Mouse (Mus musculus) heart, adult 8-10 months (tissue): ENCODE data around the gene Slc6a19. TPM values are rescaled to one million over a fixed set of nuclear protein-coding genes. Genes with fewer than 3 reads are reported as not detected.
"Not testable (repeated sequence)": the region's sequence is repeated elsewhere in the genome, so short reads cannot be mapped to it uniquely, and the experiment has no call there.

ENCODE experiments used
- DNase-seq: peaks from one replicate; pipeline ENCODE4 v3.0.0; 2022; ENCODE audit warnings: low spot score
- total RNA-seq, 4 experiments: library from RNA; stranded (reverse); gene quantifications; 2 replicates each; pipeline ENCODE4 v1.2.4; 2022

The Slc6a19 gene
- total RNA-seq: not detected

DNA sequence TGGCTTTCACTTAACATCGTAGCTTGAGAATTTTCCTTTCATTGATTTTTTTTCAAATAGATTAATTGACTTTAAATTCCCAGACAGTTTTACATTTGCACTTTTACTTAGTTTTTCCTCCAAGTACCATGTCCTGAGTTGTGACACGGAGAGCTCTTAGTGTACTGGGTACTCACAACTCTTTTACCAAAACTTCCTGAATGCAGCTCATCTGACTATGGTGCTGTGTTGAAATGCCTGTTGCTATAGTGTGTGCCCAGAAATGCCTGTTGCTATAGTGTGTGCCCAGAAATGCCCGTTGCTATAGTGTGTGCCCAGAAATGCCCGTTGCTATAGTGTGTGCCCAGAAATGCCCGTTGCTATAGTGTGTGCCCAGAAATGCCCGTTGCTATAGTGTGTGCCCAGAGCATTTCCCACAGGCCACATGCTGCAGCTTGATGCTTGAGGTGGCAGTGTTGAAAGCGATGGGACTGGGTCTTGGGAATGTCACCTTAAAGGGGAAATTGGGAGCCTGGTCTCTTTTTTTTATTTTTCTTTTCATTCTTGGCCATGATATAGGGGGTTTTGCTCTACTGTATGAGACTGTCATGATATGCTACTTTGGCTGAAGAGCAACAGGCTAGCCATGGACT lies at the start of gene Slc6a19:
Gene Slc6a19 (minus strand): TSS at position 172 of the 632 bp plus-strand sequence.
- DNase-seq: no peak

DNA sequence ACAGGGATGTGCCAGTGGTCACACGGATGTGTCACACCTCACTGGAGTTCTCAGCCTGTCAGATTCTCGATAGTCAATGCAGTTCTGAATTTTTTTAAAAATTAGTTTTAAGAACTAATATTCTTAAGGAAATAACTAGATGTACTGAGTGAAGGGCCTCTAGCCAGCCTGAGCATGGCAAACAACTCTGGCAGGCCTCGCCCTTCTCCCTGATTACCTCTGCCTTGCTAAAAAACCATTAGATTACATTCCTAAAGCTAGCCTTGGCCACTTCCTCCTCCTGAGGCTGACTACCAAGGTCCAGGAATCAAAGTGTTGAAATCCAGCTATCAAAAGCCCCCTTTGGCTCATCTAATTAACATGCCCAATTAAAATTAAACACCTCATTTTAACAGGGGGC lies 46.6 kb upstream of the Slc6a19 start:
- no peak for DNase-seq

DNA sequence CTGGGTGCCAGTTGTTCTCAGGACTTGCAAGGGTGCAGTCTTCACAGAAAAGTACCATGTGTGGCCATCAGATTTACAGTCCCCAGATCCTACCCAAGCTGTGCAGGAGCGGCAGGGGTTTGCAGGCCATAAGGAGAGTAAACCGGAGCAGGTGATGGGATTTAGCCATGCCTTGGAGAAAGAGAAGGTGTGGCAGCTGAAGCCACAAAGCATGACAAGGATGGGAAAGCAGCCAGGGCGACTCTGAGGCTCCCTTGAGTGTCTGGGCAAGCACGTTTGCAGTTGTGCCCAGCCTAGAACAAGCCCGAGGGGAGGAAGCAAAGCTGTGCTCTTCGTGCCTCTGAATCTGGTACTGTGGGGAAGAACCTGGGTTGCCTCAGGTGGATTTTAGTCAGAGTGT lies 45.8 kb upstream of the Slc6a19 start:
- DNase-seq: no peak

DNA sequence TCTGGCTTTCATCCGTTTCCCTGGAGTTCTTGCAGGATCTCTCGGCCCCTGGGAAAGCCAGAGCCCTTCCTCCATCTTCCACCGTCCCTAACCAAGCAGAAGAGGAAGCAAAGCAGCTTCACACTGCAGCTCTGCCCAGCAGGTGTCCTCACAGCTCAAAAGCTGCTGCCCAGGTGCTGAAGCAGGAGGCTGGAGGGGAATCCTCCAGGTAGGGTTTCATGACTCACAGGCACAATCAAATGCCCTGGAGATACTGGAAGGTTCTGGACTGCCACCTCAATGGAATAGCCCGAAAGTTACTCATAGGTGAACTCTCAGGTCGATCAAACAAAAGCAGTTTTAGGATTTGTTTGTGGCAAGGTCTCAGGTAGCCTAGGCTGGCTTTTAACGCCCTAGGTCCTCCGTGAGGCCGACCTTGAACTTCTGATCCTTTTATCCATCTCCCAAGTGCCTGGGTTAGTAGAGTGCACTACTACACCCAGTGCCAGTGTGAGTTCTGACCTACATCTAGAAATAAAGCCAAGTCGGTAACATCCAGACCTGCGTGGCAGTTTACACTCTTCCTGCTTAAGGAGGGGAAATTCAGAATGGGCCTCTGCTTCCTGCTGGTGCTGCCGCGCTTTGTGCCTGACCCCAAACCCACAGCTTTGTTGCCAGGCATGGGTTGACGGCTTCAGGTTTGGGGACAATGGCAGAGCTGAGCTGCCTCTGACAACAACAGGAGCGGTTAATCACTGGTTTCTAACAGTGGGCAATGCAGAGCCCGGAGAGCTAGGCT lies 44.2 kb upstream of the Slc6a19 start:
- DNase-seq: no peak

DNA sequence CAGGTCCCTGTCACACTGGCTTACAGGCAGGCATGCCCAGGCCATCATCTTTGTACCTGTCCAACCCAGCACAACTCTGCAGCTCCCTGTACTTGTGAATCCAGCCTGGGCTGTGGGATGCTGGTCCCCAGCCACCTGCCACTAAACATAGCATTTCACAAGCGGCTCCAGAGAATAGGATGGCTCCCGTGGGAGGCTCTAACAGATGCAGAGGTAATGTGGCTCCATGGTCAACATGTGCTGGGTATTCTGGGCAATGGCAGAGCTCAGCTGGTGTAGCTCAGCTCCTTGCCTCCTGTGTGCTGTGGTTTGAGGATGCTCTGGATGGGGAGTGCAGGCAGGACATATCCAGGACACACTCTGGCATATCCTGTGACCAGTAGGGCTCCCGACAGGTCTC lies 39.0 kb upstream of the Slc6a19 start:
- DNase-seq: no peak

DNA sequence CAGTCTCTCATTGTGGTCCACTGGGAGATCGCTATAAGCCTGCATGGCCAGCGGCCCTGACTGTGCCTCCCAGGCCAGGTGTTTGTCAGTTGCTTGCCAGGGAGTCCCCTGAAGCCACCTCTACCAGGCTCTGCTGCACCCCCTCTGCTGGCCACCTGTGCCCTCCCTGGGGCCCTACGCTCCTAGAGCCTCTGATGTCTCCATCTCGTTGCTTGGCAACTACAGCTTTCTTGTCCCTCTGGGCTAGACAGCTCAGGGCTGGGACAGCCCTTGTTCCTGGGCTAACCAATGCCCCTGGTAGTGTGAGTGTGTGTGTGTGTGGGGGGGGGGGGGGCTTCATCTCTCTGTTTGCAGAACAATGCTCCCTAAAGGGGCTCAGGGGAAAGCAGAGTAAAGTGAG lies 38.3 kb upstream of the Slc6a19 start:
- DNase-seq: no peak

DNA sequence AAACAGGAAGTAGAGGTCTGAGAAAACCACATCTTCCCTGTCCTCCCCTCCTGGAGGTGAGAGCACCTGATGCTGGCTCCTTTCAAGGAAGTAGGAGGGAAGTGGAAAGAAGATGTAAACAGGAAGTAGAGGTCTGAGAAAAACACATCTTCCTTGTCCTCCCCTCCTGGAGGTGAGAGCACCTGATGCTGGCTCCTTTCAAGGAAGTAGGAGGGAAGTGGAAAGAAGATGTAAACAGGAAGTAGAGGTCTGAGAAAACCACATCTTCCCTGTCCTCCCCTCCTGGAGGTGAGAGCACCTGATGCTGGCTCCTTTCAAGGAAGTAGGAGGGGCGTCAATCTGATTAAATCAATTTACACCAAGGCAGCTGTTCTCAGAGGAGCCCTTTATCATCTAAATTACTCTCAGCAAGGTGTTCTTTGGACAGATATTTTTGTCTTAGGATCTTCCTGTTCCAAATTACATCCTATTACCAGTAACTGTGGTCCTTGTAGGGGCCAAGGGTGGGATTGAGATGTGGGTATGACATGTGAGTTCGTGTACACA lies 35.8 kb upstream of the Slc6a19 start:
- not testable (repeated sequence) for DNase-seq

DNA sequence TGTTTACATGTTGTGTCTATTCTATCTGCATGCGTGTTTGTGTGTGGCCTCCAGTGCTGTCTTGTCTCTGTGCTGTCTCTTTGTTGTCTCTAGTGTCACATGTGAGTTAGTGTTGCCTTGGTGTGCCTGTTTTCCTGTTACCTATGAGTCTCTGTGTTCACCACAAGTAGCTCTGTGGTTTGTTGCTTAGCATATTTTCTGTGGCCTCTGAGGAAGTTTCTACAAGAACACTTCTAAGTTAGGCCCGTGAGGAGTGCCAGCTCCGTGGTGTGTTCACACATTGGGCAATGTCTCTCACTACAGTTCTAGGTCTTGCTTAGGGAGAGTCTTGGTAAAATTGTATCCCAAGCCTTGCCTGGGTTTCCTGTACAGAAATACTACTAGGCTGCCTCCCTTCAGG lies 32.3 kb upstream of the Slc6a19 start:
- no peak for DNase-seq

DNA sequence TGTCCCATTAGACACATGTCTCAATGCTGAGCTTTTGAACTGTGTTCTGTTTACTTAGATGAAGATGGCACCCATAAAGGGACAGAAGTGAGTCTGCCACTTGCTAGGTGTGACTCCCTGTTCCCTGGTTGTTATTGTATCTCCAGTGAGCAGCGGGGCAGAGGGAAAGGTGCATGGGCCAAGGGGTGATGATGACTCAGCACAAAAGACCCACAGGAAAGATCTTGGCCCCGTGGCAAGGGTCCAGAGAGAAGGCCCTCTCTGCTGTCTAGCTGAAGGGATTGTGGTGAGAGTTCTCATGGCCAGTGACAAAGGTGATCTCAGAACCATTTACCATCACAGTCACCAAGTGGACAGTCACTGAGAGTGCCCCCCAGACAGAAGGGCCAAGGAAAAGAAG lies 31.3 kb upstream of the Slc6a19 start:
- no peak for DNase-seq

DNA sequence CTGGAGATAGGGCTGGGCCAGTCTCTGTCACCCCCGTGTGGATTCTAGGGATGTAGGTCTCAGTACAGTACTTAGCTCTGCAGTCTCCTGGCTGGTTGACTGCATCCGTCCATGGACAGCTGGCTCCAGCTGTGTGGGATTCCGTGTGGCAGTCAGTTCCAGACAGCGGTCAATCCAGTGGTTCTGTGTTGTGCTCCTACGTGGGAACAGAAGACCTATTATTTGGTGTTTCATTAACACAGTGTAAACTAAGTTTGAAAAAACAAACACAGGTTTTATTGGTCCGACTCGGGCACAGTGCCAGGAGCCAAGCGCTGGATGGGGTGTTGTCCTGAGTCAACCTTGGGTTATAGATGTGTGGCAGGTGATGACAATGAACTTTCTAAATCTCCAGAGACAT lies 30.6 kb upstream of the Slc6a19 start:
- DNase-seq: no peak

DNA sequence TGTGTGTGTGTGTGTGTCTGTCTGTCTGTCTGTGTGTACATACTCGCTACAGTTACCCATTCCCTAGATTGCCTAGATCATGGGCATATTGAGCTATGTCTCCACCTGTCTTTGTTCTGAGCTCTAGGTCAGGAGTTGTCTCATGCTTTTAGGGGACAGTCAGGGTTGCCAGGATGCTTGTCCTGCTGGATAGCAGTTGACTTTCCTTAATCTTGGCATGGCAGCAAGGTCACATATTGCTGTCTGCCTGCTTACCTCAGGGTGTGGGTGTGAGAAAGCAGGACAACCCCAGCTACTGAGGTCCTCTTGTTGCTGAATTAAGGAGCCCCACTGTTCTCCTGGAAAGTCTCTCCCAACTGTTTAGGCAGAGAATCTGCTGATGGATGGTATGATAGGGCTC lies 29.7 kb upstream of the Slc6a19 start:
- DNase-seq: no peak

DNA sequence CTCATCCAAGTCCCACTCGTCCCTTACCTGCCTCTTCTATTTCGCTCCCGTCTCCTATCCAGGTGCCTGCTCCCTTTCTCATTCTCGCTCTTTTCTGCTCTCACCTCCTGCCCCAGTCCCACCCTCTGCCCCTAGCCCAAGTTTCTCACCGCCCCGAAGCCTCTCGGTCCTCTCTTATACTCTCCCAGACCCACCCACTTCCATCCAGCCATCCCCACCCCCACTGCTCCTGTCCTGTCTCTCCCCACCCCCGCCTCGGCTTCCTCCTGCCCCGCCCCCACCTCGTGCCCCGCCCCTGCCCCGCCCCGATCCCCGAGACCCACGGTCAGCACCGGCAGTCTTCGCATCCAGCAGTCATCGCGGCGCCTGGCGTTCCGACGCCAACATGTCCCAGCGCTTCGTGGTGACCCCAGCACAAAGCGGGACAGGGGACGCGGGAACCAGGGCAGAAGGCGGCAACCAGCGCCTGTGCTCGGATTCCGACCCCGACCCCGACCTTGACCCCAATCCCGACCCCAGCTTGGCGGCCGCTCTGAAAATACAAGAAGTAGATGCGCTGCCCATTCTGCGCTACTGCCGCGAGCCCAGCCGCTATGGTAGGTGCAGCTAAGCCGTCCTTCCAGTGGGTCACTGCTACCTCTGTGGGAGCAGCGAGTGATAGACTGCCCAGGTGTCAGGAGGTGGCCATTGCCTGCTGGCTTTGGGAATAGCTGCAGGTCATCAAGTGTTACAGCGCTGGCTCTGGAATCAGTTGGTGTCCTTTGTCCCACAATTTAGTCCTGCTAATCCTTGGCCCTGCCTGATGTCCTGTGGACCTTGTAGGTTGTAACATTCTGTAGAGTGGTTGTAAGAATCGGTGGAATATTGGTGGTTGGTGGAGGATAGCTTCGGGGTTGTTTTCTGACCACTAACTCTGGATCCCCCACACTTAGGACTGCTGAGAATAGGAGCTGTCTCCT lies 28.4 kb upstream of the Slc6a19 start, which contains the start of gene Slc12a7:
Gene Slc12a7 (plus strand): TSS at position 353 of the 959 bp plus-strand sequence.
- no peak for DNase-seq

DNA sequence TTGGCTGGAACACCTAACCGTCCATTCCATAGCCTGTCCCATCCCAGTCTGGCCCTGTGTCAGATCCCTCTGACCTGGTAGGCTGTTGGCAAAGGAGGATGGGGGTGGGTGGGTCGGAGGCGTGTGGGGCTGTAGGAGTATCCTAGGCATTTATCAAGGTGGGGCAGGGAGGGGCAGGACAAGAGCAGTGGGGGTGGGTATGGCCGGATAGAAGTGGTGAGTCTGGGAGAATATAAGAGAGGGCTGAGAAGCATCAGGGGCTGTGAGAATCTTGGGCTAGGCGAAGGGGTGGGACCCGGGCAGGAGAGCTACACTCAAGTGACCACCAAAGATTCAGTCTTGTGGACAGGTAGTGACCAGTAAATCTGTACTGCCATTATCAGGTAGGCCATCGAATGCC lies 27.6 kb upstream of the Slc6a19 start:
- DNase-seq: no peak

DNA sequence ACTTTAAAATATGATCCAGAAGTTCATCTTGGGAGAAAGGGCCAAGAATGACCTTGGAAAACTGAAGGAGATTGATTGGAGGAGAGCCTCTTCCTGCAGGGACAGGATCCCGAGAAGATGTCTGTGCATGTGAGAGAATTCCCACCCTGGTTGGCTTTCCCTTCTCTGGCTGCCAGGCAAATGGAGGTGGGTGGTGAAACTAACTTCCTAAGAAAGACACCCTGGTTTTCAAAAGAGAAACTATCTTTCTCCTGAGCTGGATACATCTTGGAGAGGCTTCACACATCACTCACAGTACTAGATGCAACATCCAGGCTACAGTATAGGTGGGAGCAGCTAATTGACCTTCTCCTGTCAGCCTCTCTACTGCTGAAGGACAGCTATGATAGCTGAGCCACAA lies 26.2 kb upstream of the Slc6a19 start:
- DNase-seq: no peak

DNA sequence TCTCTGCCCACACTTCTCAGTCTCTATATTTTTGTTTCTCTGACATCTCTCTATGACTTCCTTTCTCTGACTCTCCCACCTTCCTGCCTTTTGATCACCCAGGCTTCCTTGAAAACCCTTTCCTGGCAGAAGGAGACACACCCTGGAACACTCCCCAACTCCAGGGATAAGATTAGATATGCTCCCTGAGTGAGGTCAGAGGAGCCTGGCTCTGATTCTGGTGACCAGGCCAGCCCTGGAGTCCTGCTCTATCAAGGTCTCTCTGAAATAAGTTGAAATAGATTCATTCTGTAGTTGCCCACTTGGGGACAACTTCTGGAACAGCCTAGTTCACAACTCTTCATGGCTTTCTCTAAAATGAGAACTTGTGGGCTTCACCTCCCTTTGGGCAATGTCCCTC lies 24.0 kb upstream of the Slc6a19 start:
- DNase-seq: no peak

DNA sequence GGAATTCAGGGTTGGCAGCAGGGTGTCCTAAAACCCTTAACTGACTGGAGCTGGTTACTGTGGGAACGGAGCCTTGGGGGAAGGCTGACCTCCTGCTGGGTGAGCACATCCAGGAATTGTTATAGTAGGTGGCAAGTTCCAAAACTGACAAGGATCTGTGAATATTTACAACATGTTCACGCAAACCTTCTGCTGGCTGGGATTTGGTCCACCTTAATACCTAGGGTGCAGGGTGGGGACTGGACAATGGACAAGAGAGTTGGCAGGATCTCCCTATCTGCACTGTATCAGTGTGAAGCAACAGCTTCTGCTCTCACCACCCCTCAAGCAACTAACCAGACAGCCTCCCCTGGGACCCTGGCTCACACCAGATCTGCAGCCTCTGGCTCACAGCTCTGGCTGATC lies 23.0 kb upstream of the Slc6a19 start:
- peak; percentile 65 for DNase-seq

DNA sequence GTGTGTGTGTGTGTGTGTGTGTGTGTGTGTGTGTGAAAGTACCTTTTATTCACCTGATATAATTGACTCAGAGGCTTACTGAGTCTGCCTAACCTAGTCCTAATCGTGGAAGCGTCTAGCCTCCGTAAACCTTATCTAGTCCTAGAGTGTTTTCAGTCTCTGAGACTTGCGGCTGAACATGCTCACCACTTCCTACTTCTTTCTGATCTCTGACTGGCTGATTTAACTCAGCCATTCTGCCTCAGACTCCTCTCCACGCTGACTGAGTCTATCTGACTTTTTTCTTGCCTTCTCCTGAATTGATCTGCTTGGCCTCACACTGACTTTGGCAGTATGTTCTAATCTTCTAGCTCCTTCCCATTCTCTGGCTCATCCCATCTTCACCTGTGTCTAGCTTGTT lies 20.6 kb upstream of the Slc6a19 start:
- no peak for DNase-seq

DNA sequence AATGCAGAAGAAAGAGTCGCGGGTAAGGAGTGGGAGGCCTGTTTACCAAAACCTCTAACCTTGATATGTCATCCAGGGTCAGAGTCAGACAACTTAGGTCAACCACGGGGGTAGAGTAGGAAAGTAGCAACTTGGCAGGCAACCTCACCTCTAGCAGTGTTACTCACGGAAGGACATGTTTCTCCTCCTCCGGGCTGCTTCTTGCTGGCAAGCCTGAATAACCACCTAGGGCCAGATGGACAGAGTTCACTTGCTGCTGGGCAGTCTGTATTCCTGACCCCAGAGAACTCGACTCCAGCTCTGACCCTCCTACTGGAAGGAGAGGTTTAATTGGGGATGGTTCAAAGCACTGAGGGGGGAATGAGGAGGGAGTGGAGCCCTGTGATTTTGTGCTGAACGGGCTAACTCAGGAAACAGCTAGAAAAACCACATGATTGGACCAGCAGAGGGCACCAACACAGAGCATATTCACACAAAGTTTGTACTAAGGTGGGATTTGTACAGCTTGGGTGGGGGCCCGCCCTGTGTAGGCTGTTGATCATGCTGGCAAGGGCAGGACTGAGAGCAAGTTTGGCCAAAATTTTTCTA lies 18.5 kb upstream of the Slc6a19 start:
- DNase-seq: no peak

DNA sequence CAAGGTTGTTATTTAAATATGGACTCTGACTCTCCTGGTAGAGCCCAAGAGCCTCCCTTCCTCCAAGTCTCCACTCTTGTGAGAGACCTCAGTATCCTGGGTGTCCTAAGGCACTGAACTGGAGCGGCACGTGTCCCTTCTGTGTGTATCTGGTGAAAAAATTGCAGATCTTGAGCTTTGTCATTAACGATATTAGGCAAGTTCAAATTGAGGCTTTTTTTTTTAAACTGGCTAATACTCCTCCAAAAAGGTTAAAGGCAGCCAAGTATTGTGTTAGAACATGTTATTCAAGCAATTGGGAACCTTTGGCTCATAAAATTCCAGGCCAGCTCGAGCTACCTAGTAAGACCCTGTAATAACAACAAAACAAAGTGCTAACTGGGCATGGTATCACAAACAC lies 15.6 kb upstream of the Slc6a19 start:
- no peak for DNase-seq

DNA sequence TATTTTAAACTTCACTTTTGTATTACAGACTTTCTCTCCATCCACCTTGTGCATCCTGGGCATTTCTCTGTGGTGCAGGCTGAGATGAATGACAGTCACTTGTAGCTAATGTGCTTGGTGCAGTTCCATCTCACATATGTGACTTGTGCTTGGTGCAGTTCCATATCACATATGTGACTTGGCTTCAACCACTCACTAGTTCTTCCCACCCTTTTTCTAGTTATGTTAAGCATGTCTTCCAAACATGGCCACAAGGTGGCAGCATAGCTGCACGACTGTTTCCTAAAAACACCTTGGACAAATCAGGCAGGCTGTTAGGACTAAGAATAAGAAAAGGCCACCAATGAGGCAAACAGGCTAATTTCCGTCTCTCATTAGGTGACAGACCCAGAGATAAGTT lies 13.6 kb upstream of the Slc6a19 start:
- peak; percentile 85 for DNase-seq

DNA sequence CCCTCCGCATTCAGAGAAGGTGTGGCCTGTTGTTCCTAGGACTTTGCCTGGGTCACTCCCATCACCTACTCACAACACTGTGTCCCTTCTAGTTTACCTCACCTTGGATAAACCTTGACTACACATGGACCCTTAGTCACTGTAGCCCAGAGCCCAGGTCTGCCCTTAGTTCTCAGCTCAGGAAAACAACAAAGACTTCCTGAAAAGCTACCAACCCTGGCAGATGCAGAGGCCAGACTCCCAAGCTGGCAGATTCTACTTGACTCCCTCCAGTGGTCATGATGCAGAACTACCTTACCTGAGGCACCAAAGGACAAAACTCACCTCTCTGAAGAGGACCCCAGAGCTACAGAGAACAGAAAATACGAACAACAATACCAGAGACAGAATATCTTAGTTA lies 9.4 kb upstream of the Slc6a19 start:
- DNase-seq: no peak

DNA sequence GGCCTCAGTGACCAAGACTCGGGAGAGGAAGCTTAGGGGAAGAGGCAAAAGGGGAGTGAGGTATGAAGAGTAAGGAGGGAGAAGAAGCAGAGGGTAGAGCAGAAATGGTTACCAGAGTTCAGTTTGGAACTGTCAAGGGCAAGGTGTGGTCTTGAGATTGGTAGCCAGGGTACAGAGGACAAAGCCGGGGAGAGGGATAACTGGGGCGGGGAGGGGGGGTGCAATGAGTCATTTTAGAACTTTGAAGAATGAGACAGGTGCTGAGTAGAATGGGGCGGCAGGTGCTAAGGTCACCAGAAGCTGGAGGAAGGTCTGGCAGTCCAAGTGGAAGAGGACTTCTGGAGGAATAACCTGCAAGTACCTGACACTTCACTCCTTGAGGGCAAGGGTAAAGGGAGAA lies 8.5 kb upstream of the Slc6a19 start:
- DNase-seq: no peak
